In genomic region chr10:127662666-127663253, GRCm38 (mm10) we compare ENCODE assay signal across 8 mouse cellular contexts. TPM values are rescaled to one million over a fixed set of nuclear protein-coding genes. Genes with fewer than 3 reads are reported as not detected.
DNase-seq lines count a peak whose midpoint lies in the region; ATAC-seq and TF ChIP-seq lines count a peak whose summit lies in the region.

No protein-coding gene starts in this region.

- no peak for TF ChIP-seq EP300 in heart, adult 2 months (IDR thresholded peaks at IDR 0.05; ENCODE audit: insufficient read depth, low read depth, low read length)

- no peaks in the 10 kb centered on the region for H3K9me3 ChIP-seq in G1E (replicated peaks)
- H3K9me3 ChIP-seq in intestine, postnatal 0 days (ENCODE audit: control insufficient read depth), result no peaks in the 10 kb centered on the region

- peaks cover 14% of the 10 kb centered on the region for H3K4me1 ChIP-seq in heart, adult 2 months (ENCODE audit: control insufficient read depth, insufficient read depth, low read length)
- H3K4me1 ChIP-seq in G1E (ENCODE audit: insufficient read depth, low read depth, low read length), result peaks cover 96% of the 10 kb centered on the region
- H3K4me1 ChIP-seq in intestine, postnatal 0 days (replicated peaks; ENCODE audit: control insufficient read depth, insufficient read depth, low read length), result no peaks in the 10 kb centered on the region; the same call in 1 of the 2 replicates

- intact Hi-C loops in heart, adult 2 months (cut with DNase I), result loop anchor here (1.0 kb wide), 1 partner anchor 18 kb away; no protein-coding TSS in a partner anchor

- H3K27me3 ChIP-seq in heart, adult 2 months (ENCODE audit: control insufficient read depth, insufficient read depth, low read length), result no peaks in the 10 kb centered on the region
- no peaks in the 10 kb centered on the region for H3K27me3 ChIP-seq in G1E (ENCODE audit: insufficient read depth, low read length)
- H3K27me3 ChIP-seq in intestine, postnatal 0 days (replicated peaks; ENCODE audit: control insufficient read depth, insufficient read depth, low read length), result no peaks in the 10 kb centered on the region; the same call in 1 of the 2 replicates

- H3K79me2 ChIP-seq in heart, adult 2 months (replicated peaks; ENCODE audit: control insufficient read depth, insufficient read depth, low read length), result no peaks in the 10 kb centered on the region

- no peak for ATAC-seq in G1E (ENCODE audit: extremely low read depth, insufficient number of reproducible peaks, low FRiP score, poor library complexity, severe bottlenecking)
- 0 out of 2 replicates have a peak, but pooled peaks have one; percentile 33 for ATAC-seq in erythroid progenitor cell, adult 5-6 weeks (replicated peaks; ENCODE audit: low FRiP score, poor library complexity, severe bottlenecking)
- ATAC-seq in intestine, postnatal 0 days, result no peak

- peak; percentile 46 for TF ChIP-seq CTCF in heart, adult 2 months (IDR thresholded peaks at IDR 0.05)
- TF ChIP-seq CTCF in G1E (IDR thresholded peaks at IDR 0.05; ENCODE audit: low read depth, low read length), result peak; percentile 53
- peak; percentile 50 for TF ChIP-seq CTCF in intestine, postnatal 0 days (IDR thresholded peaks at IDR 0.05; ENCODE audit: low read depth)

- peak overlapping the region; percentile 85 for H3K27ac ChIP-seq in heart, adult 2 months
- H3K27ac ChIP-seq in intestine, postnatal 0 days (ENCODE audit: low read depth, low read length), result peak overlapping the region; percentile 54; the same call in 1 of the 2 replicates

- H3K36me3 ChIP-seq in heart, adult 2 months (ENCODE audit: control insufficient read depth, insufficient read depth, low read length), result no peaks in the 10 kb centered on the region
- peaks cover 71% of the 10 kb centered on the region for H3K36me3 ChIP-seq in G1E (replicated peaks)
- H3K36me3 ChIP-seq in intestine, postnatal 0 days (ENCODE audit: control insufficient read depth, insufficient read depth), result peaks cover 16% of the 10 kb centered on the region

- H3K4me3 ChIP-seq in heart, adult 2 months, result no peak overlapping the region
- H3K4me3 ChIP-seq in G1E (ENCODE audit: low read depth, low read length), result peak overlapping the region; percentile 69
- H3K4me3 ChIP-seq in intestine, postnatal 0 days (ENCODE audit: low read depth, low read length), result peak overlapping the region; percentile 28

- DNase-seq in heart, adult 2 months, result peak; percentile 51 to 58
- DNase-seq in heart, adult 18-20 months, result no peak
- no peak for DNase-seq in G1E (ENCODE audit: low spot score)
- peak; percentile 61 for DNase-seq in lung, postnatal 10 days
- DNase-seq in spleen, postnatal 36 days (ENCODE audit: low spot score in 2 of 2), result peak; percentile 54
- DNase-seq in layer of hippocampus, adult 8-10 months (ENCODE audit: low spot score in 2 of 2), result no peak

- TF ChIP-seq POLR2A in heart, adult 2 months (IDR thresholded peaks at IDR 0.05; ENCODE audit: insufficient read depth, low read depth, low read length), result no peak

- peak overlapping the region; percentile 70 for H3K4me2 ChIP-seq in intestine, postnatal 0 days (replicated peaks; ENCODE audit: low read depth)

- H3K9ac ChIP-seq in heart, adult 2 months (ENCODE audit: low read depth, low read length), result peak overlapping the region; percentile 40
- H3K9ac ChIP-seq in intestine, postnatal 0 days (ENCODE audit: low read depth, low read length), result no peak overlapping the region

- WGBS in heart, adult 2 months, result 60% methylated on average over 19 of the region's 19 CpGs
- 42% methylated on average over 19 of the region's 19 CpGs for WGBS in intestine, postnatal 0 days

RNA-seq across cellular contexts. Expression of gene Nemp1, which starts 3.9 kb away (rescaled TPM):
- 1 to 10 TPM; 3.7 to 4.2 TPM for total RNA-seq in heart, adult 2 months (2021)
- 2.2 and 4.0 TPM in 2 replicates for polyA plus RNA-seq in heart, adult 2 months (2012; rRNA removed)
- 1 to 10 TPM; 3.6 to 3.8 TPM for total RNA-seq in heart, adult 18-20 months (2021)
- total RNA-seq in G1E (2014; fragmentation: Nextera tagmentation) (41.9 and 57.6 TPM in 2 replicates), G1E (2017) (36.2 and 40.4 TPM in 2 replicates)
- 5.5 and 5.6 TPM in 2 replicates for polyA plus RNA-seq in G1E (2012)
- 73.5 and 83.4 TPM in 2 replicates for total RNA-seq in erythroid progenitor cell, adult 5-6 weeks (2015; ENCODE audit: low replicate concordance)
- total RNA-seq in erythroid progenitor cell, adult 5-6 weeks (2017; ENCODE audit: low replicate concordance), result 69.6 and 83.2 TPM in 2 replicates
- 2.9 and 3.2 TPM in 2 replicates for polyA plus RNA-seq in intestine, postnatal 0 days (2015; fragmentation: Nextera tagmentation; extraction: Ambion mirVana)
- total RNA-seq in layer of hippocampus, adult 8-10 months (2022), result 1 to 10 TPM; 5.8 to 8.1 (median 7.6) TPM

RNA-seq across cellular contexts. Expression of gene Nab2, which starts 5.6 kb away (rescaled TPM):
- total RNA-seq in heart, adult 2 months (2021), result 1 to 10 TPM; 5.0 to 6.3 TPM
- 10.0 and 11.2 TPM in 2 replicates for polyA plus RNA-seq in heart, adult 2 months (2012; rRNA removed)
- total RNA-seq in heart, adult 18-20 months (2021), result 1 to 10 TPM; 4.8 to 5.3 TPM
- 28.6 and 31.6 TPM in 2 replicates for total RNA-seq in G1E (2014; fragmentation: Nextera tagmentation)
- 41.0 and 41.8 TPM in 2 replicates for total RNA-seq in G1E (2017)
- polyA plus RNA-seq in G1E (2012), result 92.3 and 106 TPM in 2 replicates
- 2.5 TPM in 1 of 2 replicates, not detected in the other for total RNA-seq in erythroid progenitor cell, adult 5-6 weeks (2015; ENCODE audit: low replicate concordance)
- total RNA-seq in erythroid progenitor cell, adult 5-6 weeks (2017; ENCODE audit: low replicate concordance), result 1.7 and 3.1 TPM in 2 replicates
- 3.9 and 4.2 TPM in 2 replicates for polyA plus RNA-seq in intestine, postnatal 0 days (2015; fragmentation: Nextera tagmentation; extraction: Ambion mirVana)
- total RNA-seq in layer of hippocampus, adult 8-10 months (2022), result 10 to 100 TPM; 45.3 to 51.6 (median 49.0) TPM

RNA-seq across cellular contexts. Expression of gene Stat6, which starts 20.0 kb away (rescaled TPM):
- total RNA-seq in heart, adult 2 months (2021), result 10 to 100 TPM; 43.7 to 43.9 TPM
- polyA plus RNA-seq in heart, adult 2 months (2012; rRNA removed), result 49.5 and 61.7 TPM in 2 replicates
- total RNA-seq in heart, adult 18-20 months (2021), result 10 to 100 TPM; 45.2 to 45.7 TPM
- total RNA-seq in G1E (2014; fragmentation: Nextera tagmentation) (44.0 and 55.0 TPM in 2 replicates), G1E (2017) (84.0 and 90.5 TPM in 2 replicates)
- polyA plus RNA-seq in G1E (2012), result 65.5 and 69.5 TPM in 2 replicates
- 11.5 and 26.8 TPM in 2 replicates for total RNA-seq in erythroid progenitor cell, adult 5-6 weeks (2015; ENCODE audit: low replicate concordance)
- 11.3 and 16.6 TPM in 2 replicates for total RNA-seq in erythroid progenitor cell, adult 5-6 weeks (2017; ENCODE audit: low replicate concordance)
- polyA plus RNA-seq in intestine, postnatal 0 days (2015; fragmentation: Nextera tagmentation; extraction: Ambion mirVana), result 27.1 and 29.2 TPM in 2 replicates
- 10 to 100 TPM in 3 of 4 experiments, 1 to 10 TPM in 1; 10.0 to 13.6 (median 11.3) TPM for total RNA-seq in layer of hippocampus, adult 8-10 months (2022)

RNA-seq across cellular contexts. Expression of gene Lrp1, which starts 41.8 kb away (rescaled TPM):
- total RNA-seq in heart, adult 2 months (2021), result 10 to 100 TPM; 74.0 to 79.5 TPM
- 74.1 and 83.7 TPM in 2 replicates for polyA plus RNA-seq in heart, adult 2 months (2012; rRNA removed)
- 10 to 100 TPM; 65.2 to 69.7 TPM for total RNA-seq in heart, adult 18-20 months (2021)
- total RNA-seq in G1E (2014; fragmentation: Nextera tagmentation), result 0.30 TPM in 1 of 2 replicates, not detected in the other
- total RNA-seq in G1E (2017), result 0.06 and 0.27 TPM in 2 replicates
- 0.67 and 0.86 TPM in 2 replicates for polyA plus RNA-seq in G1E (2012)
- 19.7 and 21.6 TPM in 2 replicates for total RNA-seq in erythroid progenitor cell, adult 5-6 weeks (2015; ENCODE audit: low replicate concordance)
- 11.5 and 13.1 TPM in 2 replicates for total RNA-seq in erythroid progenitor cell, adult 5-6 weeks (2017; ENCODE audit: low replicate concordance)
- 28.9 and 33.4 TPM in 2 replicates for polyA plus RNA-seq in intestine, postnatal 0 days (2015; fragmentation: Nextera tagmentation; extraction: Ambion mirVana)
- 100 to 1,000 TPM; 293 to 333 (median 304) TPM for total RNA-seq in layer of hippocampus, adult 8-10 months (2022)

RNA-seq across cellular contexts. Expression of gene Myo1a, which starts 42.2 kb away (rescaled TPM):
- total RNA-seq in heart, adult 2 months (2021), result under 1 TPM in 1 of 2 experiments, not detected in 1; 0.08 TPM
- polyA plus RNA-seq in heart, adult 2 months (2012; rRNA removed), result 0.04 and 0.12 TPM in 2 replicates
- under 1 TPM in 1 of 2 experiments, not detected in 1; 0.08 TPM for total RNA-seq in heart, adult 18-20 months (2021)
- 0.23 and 3.1 TPM in 2 replicates for total RNA-seq in G1E (2014; fragmentation: Nextera tagmentation)
- 0.16 and 0.23 TPM in 2 replicates for total RNA-seq in G1E (2017)
- polyA plus RNA-seq in G1E (2012), result 0.09 TPM in 1 of 2 replicates, not detected in the other
- 0.84 TPM in 1 of 2 replicates, not detected in the other for total RNA-seq in erythroid progenitor cell, adult 5-6 weeks (2015; ENCODE audit: low replicate concordance)
- 2.3 and 3.5 TPM in 2 replicates for total RNA-seq in erythroid progenitor cell, adult 5-6 weeks (2017; ENCODE audit: low replicate concordance)
- polyA plus RNA-seq in intestine, postnatal 0 days (2015; fragmentation: Nextera tagmentation; extraction: Ambion mirVana), result 73.8 and 80.3 TPM in 2 replicates
- 1 to 10 TPM in 2 of 4 experiments, under 1 TPM in 2; 0.56 to 1.7 (median 0.86) TPM for total RNA-seq in layer of hippocampus, adult 8-10 months (2022)

Comparison
In these comparisons a context has a peak if more than half of its experiments do, and no peak if none do; other contexts are left out.
1. DNase-seq: peak in heart, adult 2 months (2 of 2), lung, postnatal 10 days (single experiment) and spleen, postnatal 36 days (2 of 2); none in heart, adult 18-20 months (0 of 2), G1E (single experiment) and layer of hippocampus, adult 8-10 months (0 of 2).
2. RNA of gene Nemp1, which starts 3.9 kb away (total RNA-seq): 69.6 to 83.4 TPM in erythroid progenitor cell, adult 5-6 weeks and 36.2 to 57.6 TPM in G1E; 5.8 to 8.1 TPM in layer of hippocampus, adult 8-10 months, 3.7 to 4.2 TPM in heart, adult 2 months and 3.6 to 3.8 TPM in heart, adult 18-20 months; every median in the first group is over 4 times any median in the second.
3. RNA of gene Nab2, which starts 5.6 kb away (total RNA-seq): 45.3 to 51.6 TPM in layer of hippocampus, adult 8-10 months and 28.6 to 41.8 TPM in G1E; 5.0 to 6.3 TPM in heart, adult 2 months, 4.8 to 5.3 TPM in heart, adult 18-20 months and 1.7 to 3.1 TPM in erythroid progenitor cell, adult 5-6 weeks; every median in the first group is over 4 times any median in the second.
4. Peak in every context shown above with its lines, with median percentiles within 50 percentile points of each other: CTCF ChIP-seq.